Mouse (Mus musculus) brain, adult 10 weeks (tissue): ENCODE measurements around the gene Dyrk4. TPM values are rescaled to one million over a fixed set of nuclear protein-coding genes. Genes with fewer than 3 reads are reported as not detected.

ENCODE experiments used
- polyA plus RNA-seq: library from polyadenylated mRNA; stranded (reverse); fragments of 350-450 nt; fragmentation: Illumina TruSeq; extraction: RNeasy Lipid Tissue Mini Kit (QIAGEN cat#74804); gene quantifications from one replicate; pipeline ENCODE4 v1.2.3, GENCODE M21; 2015; ENCODE audit warnings: low read depth, low replicate concordance

Gene Dyrk4
- not detected for polyA plus RNA-seq

DNA sequence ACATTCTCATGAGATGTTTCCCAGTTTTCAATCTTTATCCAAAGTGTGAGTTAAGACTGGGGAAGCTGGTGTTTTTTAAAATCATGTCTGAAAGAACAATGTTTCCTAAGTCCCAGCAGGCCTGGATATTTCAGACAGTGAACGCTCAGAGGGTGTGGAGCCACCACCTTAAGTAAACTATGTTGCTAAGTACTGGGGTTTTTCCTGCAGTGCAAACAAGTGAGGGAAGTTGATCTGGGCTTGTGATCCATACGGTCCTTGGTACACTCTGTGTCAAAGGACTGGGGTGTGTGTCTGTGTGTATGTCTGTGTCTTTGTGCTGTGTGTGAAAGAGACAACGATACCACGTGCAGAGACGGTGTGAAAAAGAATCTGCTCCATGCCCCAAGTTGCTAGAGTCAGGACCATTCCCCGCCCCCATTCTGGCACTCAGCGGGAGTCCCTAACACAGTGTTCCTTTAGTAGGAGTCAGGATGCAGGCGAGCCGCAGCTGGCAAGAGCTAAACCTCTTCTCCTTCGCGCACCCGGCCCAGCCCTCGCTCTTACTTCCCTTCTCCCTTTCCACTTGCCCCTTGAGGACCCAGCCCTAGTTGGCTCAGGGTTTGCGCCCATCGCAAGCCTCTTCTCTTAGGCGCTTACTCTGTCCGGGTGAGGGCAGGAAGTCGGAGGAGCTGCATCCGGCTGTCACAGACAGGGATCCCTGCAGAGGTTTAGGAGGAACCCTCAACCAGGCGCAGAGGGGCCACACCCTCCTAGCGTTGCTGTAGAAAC, at the start of gene Dyrk4:
TSS of gene Dyrk4 (minus strand) at position 729 of the 771 bp plus-strand sequence.

DNA sequence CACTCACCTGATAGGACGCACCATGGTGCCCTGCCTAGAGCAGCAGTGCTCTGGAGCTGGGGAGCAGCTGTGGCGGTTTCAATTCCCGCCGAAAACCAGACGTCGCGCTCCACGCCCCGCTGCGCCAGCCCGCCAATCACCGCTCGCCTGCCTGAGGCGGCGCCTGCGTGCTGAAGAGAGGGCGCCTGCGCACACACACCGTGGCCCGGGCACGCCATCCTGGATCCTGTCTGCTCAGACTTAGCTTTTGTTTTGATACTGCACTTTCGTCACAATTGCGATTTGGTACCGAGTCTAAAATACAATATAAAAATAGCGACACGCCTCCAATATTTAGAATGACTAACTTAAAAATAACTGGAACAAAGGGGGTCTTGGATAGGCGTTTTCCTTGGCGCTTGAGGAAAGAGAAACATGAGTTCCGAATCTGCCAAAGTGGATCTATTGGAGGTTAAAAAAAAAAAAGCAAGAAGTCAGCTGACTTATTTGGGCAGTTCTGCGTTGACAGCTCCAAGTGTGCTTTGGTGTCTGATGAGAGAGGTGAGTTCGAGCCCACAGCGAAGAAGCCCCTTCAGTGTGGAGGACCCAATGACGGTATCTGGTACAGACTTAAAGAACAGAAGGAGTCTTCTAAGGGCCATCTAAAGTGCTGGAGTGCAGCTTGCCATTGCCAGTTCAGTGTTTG, 18.0 kb upstream of the Dyrk4 start, which contains the start of the genes Rad51ap1 and D6Wsu163e:
TSS of gene Rad51ap1 (minus strand) at position 101 of the 685 bp plus-strand sequence.
TSS of gene D6Wsu163e (plus strand) at position 476 of the 685 bp plus-strand sequence.

DNA sequence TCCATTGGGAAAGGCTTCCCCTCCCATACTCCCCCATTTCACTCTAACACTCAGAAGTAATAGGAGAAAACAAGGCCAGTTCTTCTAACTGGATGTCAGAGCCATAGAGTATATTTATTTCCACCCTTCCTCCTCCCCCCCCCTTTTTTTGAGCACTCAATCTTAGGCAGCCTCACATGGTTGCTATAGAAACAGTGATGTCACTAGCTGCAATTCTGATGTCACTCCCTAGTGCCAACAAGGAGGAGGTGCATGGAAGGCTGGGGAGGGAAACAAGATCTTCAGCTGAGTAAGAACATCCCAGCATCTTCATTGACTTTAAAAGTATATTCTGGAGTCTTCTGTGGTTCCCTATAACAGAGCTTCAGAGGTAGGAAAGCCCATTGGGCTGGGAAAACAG, 68.8 kb downstream of the Dyrk4 start, which contains the start of gene Akap3:
TSS of gene Akap3 (plus strand) at position 218 of the 400 bp plus-strand sequence.

DNA sequence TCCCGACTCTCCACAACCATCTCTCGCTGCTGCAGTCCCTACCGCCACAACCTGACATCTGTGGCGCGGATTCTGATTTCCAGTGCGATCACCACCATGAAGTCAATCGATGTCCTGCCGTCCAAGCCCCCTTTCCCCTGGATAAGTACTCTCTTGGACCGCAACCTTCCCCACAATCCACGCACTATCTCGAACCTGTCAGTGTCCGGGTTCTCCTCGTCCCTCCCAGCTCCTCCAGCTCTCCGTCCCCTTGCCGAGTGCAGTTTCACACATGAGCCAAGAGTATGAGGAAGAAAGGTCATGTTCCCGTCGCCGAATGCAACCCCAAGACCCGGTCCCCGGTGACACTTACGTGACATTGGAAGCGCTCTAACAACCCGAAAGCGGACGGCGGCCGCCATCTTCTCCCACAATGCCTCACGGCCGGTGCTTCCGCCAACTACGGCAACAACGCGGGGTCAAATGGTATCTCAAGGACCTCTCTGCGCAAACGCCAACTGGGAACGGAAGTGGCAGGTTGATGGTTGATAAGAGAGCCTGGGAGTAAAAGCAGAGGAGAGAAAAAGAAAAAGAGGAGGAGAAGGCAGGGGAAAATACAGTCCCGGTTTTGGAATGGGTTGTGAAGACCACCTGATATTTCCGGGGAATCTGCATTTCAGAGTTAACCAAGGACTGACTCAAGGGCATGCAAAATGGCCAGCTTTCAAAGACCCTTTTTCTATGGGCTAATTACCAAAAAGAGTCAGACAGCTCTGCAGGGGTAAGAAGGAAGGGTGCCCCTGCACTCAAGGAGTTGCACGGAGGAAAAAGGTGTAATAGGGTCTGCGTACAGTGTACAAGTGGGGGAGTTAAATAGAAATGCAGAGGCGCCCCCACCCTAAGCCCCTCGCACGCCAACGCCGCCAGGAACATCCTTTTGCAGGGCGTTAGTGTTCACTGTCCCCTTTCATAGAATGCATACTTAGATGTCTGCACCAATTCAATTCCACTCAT, 72.6 kb downstream of the Dyrk4 start, which contains the start of gene Ndufa9:
TSS of gene Ndufa9 (minus strand) at position 425 of the 993 bp plus-strand sequence.

Other genes with a start within 250 kb of the Dyrk4 start
- gene Kcna6, start 181.2 kb downstream of the Dyrk4 start, polyA plus RNA-seq = 61.7 TPM
- gene Ndufa9, start 72.7 kb downstream of the Dyrk4 start, polyA plus RNA-seq = 204 TPM
- gene Akap3, start 68.7 kb downstream of the Dyrk4 start, polyA plus RNA-seq = 0.34 TPM
- 4.8 TPM for gene Rad51ap1, start 17.7 kb upstream of the Dyrk4 start, polyA plus RNA-seq
- gene D6Wsu163e, start 18.1 kb upstream of the Dyrk4 start, polyA plus RNA-seq = 44.5 TPM
- not detected for gene Fgf6, start 93.7 kb upstream of the Dyrk4 start, polyA plus RNA-seq
- gene Fgf23, start 151.1 kb upstream of the Dyrk4 start, polyA plus RNA-seq = 0.65 TPM
- 22.5 TPM for gene Tigar, start 187.7 kb upstream of the Dyrk4 start, polyA plus RNA-seq
- 34.0 TPM for gene Ccnd2, start 230.4 kb upstream of the Dyrk4 start, polyA plus RNA-seq